Mouse (Mus musculus): Measurements from ENCODE around the gene Slc39a5.

GRCm38 (mm10) chr10:128374393-128374792, 26.6 kb downstream of the Slc39a5 start:
- TF ChIP-seq CTCF (IDR thresholded peaks at IDR 0.05; ENCODE audit: borderline replicate concordance, control insufficient read depth, extremely low read depth, insufficient read depth, low read length, poor library complexity) = no peak
- TF ChIP-seq POLR2A (IDR thresholded peaks at IDR 0.05; ENCODE audit: control insufficient read depth, extremely low read depth, insufficient read depth, low read length, poor library complexity) = no peak
